ENCODE assay signal across 10 mouse cellular contexts in the genomic region with DNA sequence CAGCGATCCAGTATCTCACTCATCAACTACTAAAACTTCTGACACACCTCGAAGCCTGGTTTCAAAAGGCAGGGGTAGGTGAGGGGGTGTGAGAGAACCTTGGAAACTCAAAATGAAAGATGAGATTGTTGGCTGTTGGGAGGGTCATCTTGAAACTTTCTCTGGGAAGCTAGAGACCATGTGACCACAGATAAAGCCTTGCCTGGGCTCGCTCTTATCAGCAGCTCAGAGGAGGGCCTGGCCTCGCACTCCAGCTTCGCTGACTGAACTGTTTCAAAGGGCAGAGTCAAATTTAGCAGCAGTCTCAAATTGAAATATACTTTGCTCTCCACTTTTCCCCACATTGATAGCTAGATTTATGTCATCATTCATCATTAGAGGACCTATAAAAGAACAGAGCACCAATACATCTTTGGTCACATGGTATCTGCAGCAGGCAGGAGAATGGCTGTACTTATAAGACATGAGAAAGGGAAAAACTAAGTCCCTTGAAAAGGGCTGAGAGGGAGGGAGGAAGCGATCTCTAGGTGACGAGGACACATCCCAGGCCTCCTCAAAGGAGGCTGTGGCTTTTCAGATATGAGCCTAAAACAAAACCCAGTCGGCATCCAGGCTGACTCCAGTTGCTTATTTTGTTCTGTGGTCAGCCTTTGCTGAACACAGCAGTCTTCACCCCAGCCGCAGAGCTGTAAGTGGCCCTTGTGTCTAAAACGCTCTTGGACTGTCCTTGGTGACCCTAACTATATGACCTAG. TPM values are rescaled to one million over a fixed set of nuclear protein-coding genes. Genes with fewer than 3 reads are reported as not detected.
A peak's percentile ranks its signal among the peaks of the same experiment; 100 is the strongest.
DNase-seq lines count a peak whose midpoint lies in the region; ATAC-seq and TF ChIP-seq lines count a peak whose summit lies in the region.
"Had no signal": no experiment of that assay in that cellular context is flagged by ENCODE, and none has a peak within 500 bp of the region (broad histone marks: within the 10 kb centered on the region; RNA-seq: fewer than 3 reads in every experiment).

No protein-coding gene starts in this region.

- H3K9ac ChIP-seq in CH12.LX (ENCODE audit: insufficient read depth, low read depth) (no peak overlapping the region), MEL (ENCODE audit: control insufficient read depth, low read depth, low read length, poor library complexity, severe bottlenecking) (peak overlapping the region; percentile 31)
- H3K9ac ChIP-seq in heart, embryonic 12.5 days: peak overlapping the region; percentile 42
- no peak overlapping the region for H3K9ac ChIP-seq in hindbrain, embryonic 16.5 days (ENCODE audit: low read depth, low read length)
- H3K9ac ChIP-seq: midbrain, embryonic 12.5 days had no signal

- H3K9me3 ChIP-seq in CH12.LX (replicated peaks; ENCODE audit: low read length) (no peaks in the 10 kb centered on the region), MEL (replicated peaks; ENCODE audit: insufficient read depth, low read length) (no peaks in the 10 kb centered on the region)
- no peaks in the 10 kb centered on the region for H3K9me3 ChIP-seq in heart, embryonic 12.5 days (replicated peaks)
- no peaks in the 10 kb centered on the region for H3K9me3 ChIP-seq in midbrain, embryonic 10.5 days (replicated peaks)
- H3K9me3 ChIP-seq in hindbrain, embryonic 16.5 days (ENCODE audit: control insufficient read depth, low read length): no peaks in the 10 kb centered on the region
- H3K9me3 ChIP-seq: midbrain, embryonic 12.5 days had no signal

- H3K27me3 ChIP-seq in CH12.LX (replicated peaks) (no peaks in the 10 kb centered on the region), MEL (ENCODE audit: control insufficient read depth in 1 of 2, insufficient read depth in 2 of 2, low read length in 2 of 2) (no peaks in the 10 kb centered on the region)
- no peaks in the 10 kb centered on the region for H3K27me3 ChIP-seq in heart, embryonic 12.5 days (replicated peaks)
- H3K27me3 ChIP-seq in midbrain, embryonic 10.5 days (ENCODE audit: low read depth, poor library complexity, severe bottlenecking): peaks cover 2% of the 10 kb centered on the region
- no peaks in the 10 kb centered on the region for H3K27me3 ChIP-seq in hindbrain, embryonic 16.5 days (replicated peaks; ENCODE audit: control insufficient read depth, insufficient read depth, low read length)

- H3K36me3 ChIP-seq in CH12.LX (replicated peaks in 1 of 2; ENCODE audit: control insufficient read depth in 1 of 2, insufficient read depth in 1 of 2, low read length in 1 of 2) (no peaks in the 10 kb centered on the region), MEL (ENCODE audit: control insufficient read depth in 1 of 2, insufficient read depth in 2 of 2, low read length in 2 of 2) (peaks cover 0 to 15% of the 10 kb centered on the region in 2 experiments; a peak in 2 of 4 replicates)
- H3K36me3 ChIP-seq in heart, embryonic 12.5 days: no peaks in the 10 kb centered on the region
- no peaks in the 10 kb centered on the region for H3K36me3 ChIP-seq in midbrain, embryonic 10.5 days
- H3K36me3 ChIP-seq in hindbrain, embryonic 16.5 days (ENCODE audit: control insufficient read depth, insufficient read depth, low read length): no peaks in the 10 kb centered on the region
- H3K36me3 ChIP-seq: midbrain, embryonic 12.5 days had no signal

- 3% methylated on average over 10 of the region's 10 CpGs for WGBS in heart, embryonic 12.5 days
- WGBS in midbrain, embryonic 10.5 days: 71% methylated on average over 10 of the region's 10 CpGs
- WGBS in hindbrain, embryonic 16.5 days: 79% methylated on average over 10 of the region's 10 CpGs

- TF ChIP-seq POLR2A in CH12.LX (IDR thresholded peaks at IDR 0.05; ENCODE audit: low read depth, low read length) (no peak), MEL (IDR thresholded peaks at IDR 0.05; ENCODE audit: control insufficient read depth in 1 of 2, insufficient read depth in 1 of 2, low read depth in 1 of 2, low read length in 2 of 2, poor library complexity in 1 of 2) (no peak)

- no peak overlapping the region; the same call in 1 of the 2 replicates for H3K4me2 ChIP-seq in CH12.LX (ENCODE audit: insufficient read depth, low read depth, poor library complexity, severe bottlenecking)
- peak overlapping the region; percentile 53 for H3K4me2 ChIP-seq in heart, embryonic 12.5 days
- H3K4me2 ChIP-seq in hindbrain, embryonic 16.5 days (ENCODE audit: low read length): no peak overlapping the region
- H3K4me2 ChIP-seq: midbrain, embryonic 12.5 days had no signal

- no peak for TF ChIP-seq RAD21 in CH12.LX (IDR thresholded peaks at IDR 0.05; ENCODE audit: low read depth, low read length)
- no peak for TF ChIP-seq RAD21 in MEL (IDR thresholded peaks at IDR 0.05; ENCODE audit: low read depth, low read length)

- in situ Hi-C loops in CH12.LX (cut with MboI; ENCODE audit: low pct_ligation_motif_present, low pct_unique_long_range_greater_than_20kb, low sequenced_read_pairs): no loop called here

- DNase-seq in CH12.LX (ENCODE audit: extremely low read depth): no peak
- peak; percentile 74 for DNase-seq in MEL (ENCODE audit: low read depth, low spot score)
- DNase-seq in kidney, postnatal 36 days: peak; percentile 18 to 35
- no peak for DNase-seq in left cerebral cortex, adult 8-10 months (ENCODE audit: low spot score in 2 of 2)
- DNase-seq in midbrain, embryonic 10.5 days (ENCODE audit: low spot score): no peak
- no peak for DNase-seq in adipocyte (ENCODE audit: low spot score)
- DNase-seq: cerebellum, adult 9-11 months had no signal

- TF ChIP-seq EP300 in CH12.LX (IDR thresholded peaks at IDR 0.05; ENCODE audit: low read length) (no peak), MEL (IDR thresholded peaks at IDR 0.05; ENCODE audit: low read depth in 1 of 2, low read length in 2 of 2) (peak; percentile 31 to 67; a peak in 2 of 4 replicates)

- H3K27ac ChIP-seq in CH12.LX (ENCODE audit: insufficient read depth, low read depth) (no peak overlapping the region), MEL (ENCODE audit: control insufficient read depth, low read depth, low read length) (peak overlapping the region; percentile 51)
- H3K27ac ChIP-seq in heart, embryonic 12.5 days (ENCODE audit: poor library complexity, severe bottlenecking): peak overlapping the region; percentile 96
- H3K27ac ChIP-seq in midbrain, embryonic 10.5 days (replicated peaks): no peak overlapping the region
- no peak overlapping the region for H3K27ac ChIP-seq in hindbrain, embryonic 16.5 days (ENCODE audit: low read depth, low read length)
- H3K27ac ChIP-seq: midbrain, embryonic 12.5 days had no signal

- H3K79me2 ChIP-seq in CH12.LX (replicated peaks; ENCODE audit: control insufficient read depth, extremely low read depth, insufficient read depth, poor library complexity, severe bottlenecking): no peaks in the 10 kb centered on the region
- no peaks in the 10 kb centered on the region for H3K79me2 ChIP-seq in MEL (ENCODE audit: control insufficient read depth, insufficient read depth, low read length, poor library complexity)

- H3K4me3 ChIP-seq in CH12.LX (replicated peaks in 1 of 3; ENCODE audit: low read depth in 2 of 3, low read length in 2 of 3, poor library complexity in 1 of 3) (no peak overlapping the region), MEL (ENCODE audit: control insufficient read depth in 1 of 2, insufficient read depth in 1 of 2, low read depth in 2 of 2, low read length in 2 of 2) (peak overlapping the region; percentile 32 to 40)
- no peak overlapping the region for H3K4me3 ChIP-seq in heart, embryonic 12.5 days
- H3K4me3 ChIP-seq in midbrain, embryonic 10.5 days: no peak overlapping the region
- no peak overlapping the region for H3K4me3 ChIP-seq in hindbrain, embryonic 16.5 days (ENCODE audit: low read length)
- H3K4me3 ChIP-seq: midbrain, embryonic 12.5 days had no signal

- dilution Hi-C loops in CH12.LX (cut with MboI; ENCODE audit: extremely low pct_ligation_motif_present, extremely low pct_unique_long_range_greater_than_20kb, low sequenced_read_pairs): no loop called here

- TF ChIP-seq CTCF in CH12.LX (conservative IDR thresholded peaks at IDR 0.05 in 1 of 2, IDR thresholded peaks at IDR 0.05 in 1 of 2; ENCODE audit: low read depth in 2 of 2, low read length in 2 of 2): no peak
- no peak for TF ChIP-seq CTCF in MEL (IDR thresholded peaks at IDR 0.05 in 2 of 3, conservative IDR thresholded peaks at IDR 0.05 in 1 of 3; ENCODE audit: control insufficient read depth in 1 of 3, insufficient read depth in 1 of 3, low read depth in 2 of 3, low read length in 3 of 3, poor library complexity in 1 of 3, severe bottlenecking in 1 of 3)

- peak; percentile 92 for ATAC-seq in heart, embryonic 12.5 days (ENCODE audit: insufficient number of reproducible peaks, low FRiP score)
- no peak for ATAC-seq in hindbrain, embryonic 16.5 days

- peaks cover 0 to 12% of the 10 kb centered on the region in 2 experiments; a peak in 2 of 4 replicates for H3K4me1 ChIP-seq in CH12.LX (ENCODE audit: control insufficient read depth in 1 of 2, insufficient read depth in 2 of 2)
- peaks cover 8 to 17% of the 10 kb centered on the region in 2 experiments for H3K4me1 ChIP-seq in MEL (ENCODE audit: control insufficient read depth in 1 of 2, insufficient read depth in 2 of 2, low read length in 2 of 2)
- peaks cover 32% of the 10 kb centered on the region for H3K4me1 ChIP-seq in heart, embryonic 12.5 days (replicated peaks)
- peaks cover 6% of the 10 kb centered on the region for H3K4me1 ChIP-seq in midbrain, embryonic 10.5 days
- no peaks in the 10 kb centered on the region for H3K4me1 ChIP-seq in hindbrain, embryonic 16.5 days (ENCODE audit: control insufficient read depth, insufficient read depth, low read depth, low read length)
- H3K4me1 ChIP-seq: midbrain, embryonic 12.5 days had no signal

RNA-seq across cellular contexts. Expression of gene Bfsp1, which starts 8.1 kb away (rescaled TPM):
- total RNA-seq in CH12.LX (2012; rRNA removed) (0.13 TPM in 1 of 2 replicates, not detected in the other), CH12.LX (2014; rRNA removed) (0.19 and 0.30 TPM in 2 replicates), MEL (2012; rRNA removed) (3.1 and 3.4 TPM in 2 replicates)
- polyA plus RNA-seq in CH12.LX (2012; ENCODE audit: insufficient read length, low read depth) (0.19 and 0.21 TPM in 2 replicates), MEL (2012; ENCODE audit: insufficient read depth in 1 of 2, insufficient read length in 2 of 2, low read depth in 1 of 2, low replicate concordance in 2 of 2, missing spikeins in 1 of 2) (1 to 10 TPM in 1 of 2 experiments, not detected in 1; 2.7 TPM)
- 2.2 and 2.3 TPM in 2 replicates for polyA plus RNA-seq in heart, embryonic 12.5 days (2016; fragmentation: Nextera tagmentation; extraction: Ambion mirVana)
- 1 to 10 TPM in 3 of 4 experiments, under 1 TPM in 1; 0.97 to 1.5 (median 1.3) TPM for total RNA-seq in left cerebral cortex, adult 8-10 months (2022)
- 1.7 and 2.2 TPM in 2 replicates for polyA plus RNA-seq in midbrain, embryonic 10.5 days (2016; fragmentation: Nextera tagmentation; extraction: Ambion mirVana)
- polyA plus RNA-seq in hindbrain, embryonic 16.5 days (2015; fragmentation: Nextera tagmentation; extraction: Ambion mirVana): 0.85 and 2.0 TPM in 2 replicates

RNA-seq across cellular contexts. Expression of gene Dstn, which starts 44.0 kb away (rescaled TPM):
- total RNA-seq in CH12.LX (2012; rRNA removed) (68.9 and 84.3 TPM in 2 replicates), CH12.LX (2014; rRNA removed) (266 and 306 TPM in 2 replicates), MEL (2012; rRNA removed) (66.5 and 80.0 TPM in 2 replicates)
- polyA plus RNA-seq in CH12.LX (2012; ENCODE audit: insufficient read length, low read depth) (151 and 155 TPM in 2 replicates), MEL (2012; ENCODE audit: insufficient read depth in 1 of 2, insufficient read length in 2 of 2, low read depth in 1 of 2, low replicate concordance in 2 of 2, missing spikeins in 1 of 2) (10 to 100 TPM in 1 of 2 experiments, not detected in 1; 78.1 TPM)
- 963 and 982 TPM in 2 replicates for polyA plus RNA-seq in heart, embryonic 12.5 days (2016; fragmentation: Nextera tagmentation; extraction: Ambion mirVana)
- 100 to 1,000 TPM; 158 to 180 (median 166) TPM for total RNA-seq in left cerebral cortex, adult 8-10 months (2022)
- polyA plus RNA-seq in midbrain, embryonic 10.5 days (2016; fragmentation: Nextera tagmentation; extraction: Ambion mirVana): 314 and 333 TPM in 2 replicates
- 431 and 440 TPM in 2 replicates for polyA plus RNA-seq in hindbrain, embryonic 16.5 days (2015; fragmentation: Nextera tagmentation; extraction: Ambion mirVana)

Comparison
In these comparisons a context has a peak if more than half of its experiments do, and no peak if none do; other contexts are left out.
1. DNase-seq: peak in MEL (single experiment) and kidney, postnatal 36 days (2 of 2); none in CH12.LX (single experiment), left cerebral cortex, adult 8-10 months (0 of 2), midbrain, embryonic 10.5 days (single experiment) and adipocyte (single experiment).
2. H3K27ac ChIP-seq: peak in MEL (single experiment) and heart, embryonic 12.5 days (single experiment); none in CH12.LX (single experiment), midbrain, embryonic 10.5 days (single experiment) and hindbrain, embryonic 16.5 days (single experiment).
3. H3K4me3 ChIP-seq: peak in MEL (2 of 2); none in CH12.LX (0 of 3), heart, embryonic 12.5 days (single experiment), midbrain, embryonic 10.5 days (single experiment) and hindbrain, embryonic 16.5 days (single experiment).
4. H3K9ac ChIP-seq: peak in MEL (single experiment) and heart, embryonic 12.5 days (single experiment); none in CH12.LX (single experiment) and hindbrain, embryonic 16.5 days (single experiment).
5. Of the 35 proteins assayed by ChIP-seq in both MEL and CH12.LX: peak only in MEL: BHLHE40, EP300, ETS1, MAX, MAZ, MXI1 and 4 more; only in CH12.LX: none; in both: USF1; in neither: 23; mixed calls (peak in some experiments, not most) for 1.